Mouse (Mus musculus) liver, adult 2 months (tissue): ENCODE results near the gene Slco1a4.

Experiments used
- CTCF ChIP-seq: fragments of 200-500 bp; IDR thresholded peaks from 2 replicates; pipeline ENCODE4 v1.5.1; 2011; ENCODE audit warnings: low read depth, low read length, control low read depth
- POLR2A ChIP-seq: fragments of 200-500 bp; IDR thresholded peaks from 2 replicates; pipeline ENCODE4 v1.6.1; 2011; ENCODE audit warnings: low read length, control low read depth; ENCODE audit not compliant: insufficient read depth; ENCODE audit errors: extremely low read depth

- TF ChIP-seq CTCF (no peak), POLR2A (no peak)
Observed at GRCm38 (mm10) chr6:141857735-141858531, 1.9 kb upstream of the Slco1a4 start.
